Mouse (Mus musculus) olfactory bulb, adult 2 months (tissue): ENCODE results near the gene Hdgfl3. TPM values are rescaled to one million over a fixed set of nuclear protein-coding genes. Genes with fewer than 3 reads are reported as not detected.
A peak's percentile ranks its signal among the peaks of the same experiment; 100 is the strongest.
"Not testable (repeated sequence)": the region's sequence is repeated elsewhere in the genome, so short reads cannot be mapped to it uniquely, and the experiment has no call there.

Experiments
- H3K27ac ChIP-seq: fragments of 200-500 bp; 2 replicates; pipeline ENCODE4 v1.5.1; 2012; ENCODE audit warnings: low read depth, low read length; ENCODE audit not compliant: insufficient read depth
- H3K4me1 ChIP-seq: fragments of 200-500 bp; 2 replicates; pipeline ENCODE4 v1.6.1; 2012; ENCODE audit warnings: low read length; ENCODE audit not compliant: control insufficient read depth, insufficient read depth
- H3K4me3 ChIP-seq: fragments of 200-500 bp; 2 replicates; pipeline ENCODE4 v1.5.1; 2012; ENCODE audit warnings: mild to moderate bottlenecking, low read depth, low read length, moderate library complexity; ENCODE audit not compliant: insufficient read depth
- CTCF ChIP-seq: fragments of 200-500 bp; IDR thresholded peaks from 2 replicates; pipeline ENCODE4 v1.5.1; 2012; ENCODE audit warnings: low read depth, mild to moderate bottlenecking, low read length, moderate library complexity; ENCODE audit not compliant: insufficient read depth
- POLR2A ChIP-seq: fragments of 200-500 bp; IDR thresholded peaks from 2 replicates; pipeline ENCODE4 v1.6.1; 2012; ENCODE audit warnings: mild to moderate bottlenecking, low read depth, low read length, moderate library complexity; ENCODE audit not compliant: insufficient read depth
- WGBS: fragments of 180-500 bp; shearing (Covaris S2); methylation state at CpG from one replicate; pipeline ENCODE4 v1.1.7; 2018; 5-methylcytosine and 5-hydroxymethylcytosine counted together
- polyA plus RNA-seq: library from polyadenylated mRNA; stranded (reverse); fragments of >200 nt; gene quantifications from 2 replicates; pipeline ENCODE4 v1.2.4, GENCODE M21; 2012; ENCODE audit warnings: low replicate concordance; ENCODE audit not compliant: missing spikeins, insufficient read depth, insufficient read length

Hdgfl3 gene
- polyA plus RNA-seq, 1 experiment: not detected

DNA sequence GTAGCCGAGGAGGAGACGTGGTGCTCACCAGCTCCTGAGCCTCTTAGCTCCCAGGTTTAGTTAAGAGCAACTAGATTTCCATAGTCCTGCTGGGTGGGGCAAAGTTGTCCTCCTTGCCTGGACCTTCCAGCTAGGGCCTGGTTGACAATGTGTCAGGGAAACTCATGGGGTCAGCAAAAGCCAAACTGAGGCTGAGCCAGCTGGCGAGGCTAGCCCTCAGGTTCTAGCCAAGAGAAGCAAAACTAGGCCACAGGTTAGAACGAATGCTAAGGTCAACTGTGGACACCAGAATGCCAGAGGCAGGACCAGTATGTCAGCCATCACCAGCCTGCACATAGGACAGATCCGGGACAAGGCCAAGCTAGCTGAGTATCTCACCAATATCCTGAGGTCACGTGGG is 92.8 kb downstream of the Hdgfl3 start:
- no peak for TF ChIP-seq POLR2A
- TF ChIP-seq CTCF: no peak
- H3K27ac ChIP-seq: peak overlapping the region; percentile 92
- peaks cover 14% of the 10 kb centered on the region for H3K4me1 ChIP-seq
- 77% methylated on average over 6 of the region's 6 CpGs for WGBS
- no peak overlapping the region for H3K4me3 ChIP-seq

DNA sequence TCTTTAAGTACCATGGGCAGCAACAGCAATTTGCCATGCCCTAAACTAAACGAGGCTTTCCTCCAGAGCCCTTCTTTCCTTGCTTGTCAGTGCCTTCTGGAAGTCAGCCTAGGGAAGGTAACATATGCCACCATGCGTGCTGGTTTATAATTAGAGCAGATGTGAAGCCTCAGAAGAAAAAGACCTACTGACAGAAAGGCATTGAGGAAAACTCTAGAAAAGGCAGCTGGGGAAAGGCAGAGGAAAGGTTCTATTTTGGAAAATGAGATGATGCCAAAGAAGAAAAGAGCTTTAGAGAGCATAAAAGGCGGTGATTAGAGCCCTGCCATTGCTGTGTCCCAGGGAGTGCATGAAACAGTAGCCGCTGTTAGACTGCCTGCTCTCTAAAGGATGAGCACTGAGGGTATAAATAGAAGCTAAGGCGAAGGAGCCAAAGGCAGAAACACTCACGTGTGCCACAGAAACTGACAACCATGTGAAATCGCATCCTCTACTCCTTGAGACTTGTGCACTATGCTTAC is 93.6 kb downstream of the Hdgfl3 start:
- Histone ChIP-seq H3K27ac (peak overlapping the region; percentile 92), H3K4me3 (no peak overlapping the region), H3K4me1 (peaks cover 14% of the 10 kb centered on the region)
- 11% methylated on average over 7 of the region's 7 CpGs for WGBS
- TF ChIP-seq POLR2A: no peak
- no peak for TF ChIP-seq CTCF

DNA sequence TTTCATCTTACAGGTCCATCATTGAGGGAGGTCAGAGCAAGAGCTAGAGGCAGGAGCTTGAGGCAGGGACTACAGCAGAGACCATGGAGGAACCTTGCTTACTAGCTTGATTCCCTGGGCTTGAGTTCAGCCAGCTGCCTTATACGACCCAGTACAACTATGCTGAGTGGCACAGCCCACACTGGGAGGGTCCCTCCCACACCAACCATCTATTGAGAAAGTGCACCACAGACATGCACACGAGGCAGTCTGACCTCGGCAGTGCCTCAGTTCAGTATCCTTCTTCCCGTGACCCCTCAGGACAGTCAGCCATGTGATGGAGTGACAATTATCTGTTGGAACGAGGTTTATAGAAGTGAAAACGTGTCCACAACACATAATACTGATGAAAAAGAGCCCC is 94.5 kb downstream of the Hdgfl3 start:
- H3K27ac ChIP-seq: peak overlapping the region; percentile 92
- H3K4me3 ChIP-seq: no peak overlapping the region
- peaks cover 11% of the 10 kb centered on the region for H3K4me1 ChIP-seq
- 26% methylated on average over 6 of the region's 6 CpGs for WGBS
- TF ChIP-seq POLR2A (no peak), CTCF (no peak)

DNA sequence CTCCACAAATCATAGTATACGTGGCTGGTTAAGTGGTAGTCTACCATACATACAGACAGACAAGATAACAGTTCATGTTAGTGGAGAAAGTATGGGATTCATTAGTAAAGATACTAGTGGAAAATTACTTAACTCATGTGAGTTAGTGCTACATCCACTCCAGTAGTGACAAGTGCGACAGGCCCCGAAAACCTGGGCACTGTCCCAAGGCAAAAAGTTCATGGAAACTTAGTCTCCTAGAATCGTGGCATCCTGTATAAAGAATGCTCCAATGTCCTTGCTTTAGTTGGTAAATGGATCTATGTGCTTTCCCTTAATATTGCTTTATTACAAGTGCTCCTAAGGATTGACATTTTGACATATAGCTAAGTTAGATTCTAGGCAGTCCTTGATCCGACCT is 96.5 kb downstream of the Hdgfl3 start:
- 80% methylated on average over 5 of the region's 5 CpGs for WGBS
- not testable (repeated sequence) for H3K27ac ChIP-seq, H3K4me3 ChIP-seq
- H3K4me1 ChIP-seq: peaks cover 11% of the 10 kb centered on the region

DNA sequence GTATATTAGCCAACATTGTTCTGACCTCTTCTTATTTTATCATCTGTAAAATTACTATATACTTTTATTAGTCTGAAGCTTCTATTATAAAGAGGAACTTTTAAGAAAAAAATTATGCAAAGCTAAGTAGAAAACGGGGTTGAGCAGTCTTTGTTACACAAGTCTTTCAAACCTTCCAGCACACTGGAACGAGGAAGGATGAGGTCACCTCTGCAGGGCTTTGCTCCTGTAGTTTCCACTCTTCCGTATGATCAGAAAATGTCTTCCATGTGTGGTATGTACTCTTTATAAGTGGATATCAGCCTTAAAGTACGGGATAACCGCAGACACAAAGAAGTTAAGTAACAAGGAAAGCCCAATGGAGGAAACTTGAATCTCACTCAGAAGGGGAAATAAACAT is 98.8 kb downstream of the Hdgfl3 start:
- 81% methylated on average over 5 of the region's 5 CpGs for WGBS
- H3K4me3 ChIP-seq: no peak overlapping the region

DNA sequence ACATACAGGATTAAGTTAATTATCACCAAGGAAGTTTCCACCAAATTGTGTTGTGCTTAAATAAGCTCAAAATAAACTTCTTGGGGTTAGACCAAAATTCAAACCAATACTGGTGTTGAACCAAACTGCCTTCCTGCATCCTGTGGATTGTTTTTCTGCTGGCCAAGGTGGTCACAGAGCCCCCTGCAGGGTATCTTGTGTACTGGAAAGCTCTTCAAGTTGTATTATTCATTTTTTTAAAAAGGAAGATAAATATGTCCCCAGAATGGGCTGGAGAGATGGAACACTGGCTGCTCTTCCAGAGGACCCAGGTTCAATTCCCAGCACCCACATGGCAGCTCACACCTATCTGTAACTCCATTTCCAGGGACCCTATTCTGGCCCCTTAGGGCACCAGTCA is 99.4 kb downstream of the Hdgfl3 start:
- TF ChIP-seq POLR2A (no peak), CTCF (no peak)
- no peak overlapping the region for H3K4me3 ChIP-seq
- H3K4me1 ChIP-seq: peaks cover 7% of the 10 kb centered on the region
- H3K27ac ChIP-seq: no peak overlapping the region

More for the DNA sequence above, 98.8 kb downstream of the Hdgfl3 start:
- TF ChIP-seq CTCF (no peak), POLR2A (no peak)
- Histone ChIP-seq H3K4me1 (peaks cover 5% of the 10 kb centered on the region), H3K27ac (no peak overlapping the region)

Other genes starting within 250 kb of the Hdgfl3 start
- not detected in 2 replicates for gene Homer2, start 226.9 kb downstream of the Hdgfl3 start, polyA plus RNA-seq
- not detected in 2 replicates for gene Ramac, start 171.5 kb downstream of the Hdgfl3 start, polyA plus RNA-seq
- gene 3110040N11Rik, start 145.0 kb downstream of the Hdgfl3 start, polyA plus RNA-seq: not detected in 2 replicates
- 204 and 340 TPM in 2 replicates for gene Btbd1, start 105.0 kb downstream of the Hdgfl3 start, polyA plus RNA-seq
- not detected in 2 replicates for gene Gm10160, start 78.7 kb downstream of the Hdgfl3 start, polyA plus RNA-seq
- gene Tm6sf1, start 75.5 kb downstream of the Hdgfl3 start, polyA plus RNA-seq: not detected in 2 replicates
- gene Bnc1, start 57.8 kb upstream of the Hdgfl3 start, polyA plus RNA-seq: not detected in 2 replicates
- not detected in 2 replicates for gene Sh3gl3, start 239.4 kb upstream of the Hdgfl3 start, polyA plus RNA-seq